ENCODE assay signal across 8 mouse cellular contexts in the genomic region with DNA sequence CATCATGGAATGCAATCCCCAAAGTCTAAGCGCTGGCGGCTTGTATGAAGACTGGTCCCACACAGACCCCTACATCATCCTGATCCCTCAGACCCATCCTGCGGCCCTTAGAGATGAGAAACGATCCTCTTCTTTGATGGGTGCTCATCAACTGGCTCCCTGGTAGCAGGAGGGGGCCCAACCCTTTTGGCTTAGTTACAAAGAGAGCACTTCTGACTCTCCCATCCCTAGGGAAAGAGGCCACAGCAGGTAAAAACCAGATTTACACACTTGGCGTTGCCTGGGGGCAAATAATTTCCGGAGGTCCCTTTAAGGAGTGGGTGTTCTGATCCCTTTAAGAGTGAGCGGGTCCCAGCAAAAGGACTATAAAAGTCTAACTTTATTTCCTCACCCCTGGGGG. TPM values are rescaled to one million over a fixed set of nuclear protein-coding genes. Genes with fewer than 3 reads are reported as not detected.
DNase-seq lines count a peak whose midpoint lies in the region; ATAC-seq and TF ChIP-seq lines count a peak whose summit lies in the region.

No protein-coding gene starts in this region.

- H3K4me1 ChIP-seq in heart, embryonic 12.5 days (replicated peaks) = peaks cover 29% of the 10 kb centered on the region
- peaks cover 78% of the 10 kb centered on the region for H3K4me1 ChIP-seq in G1E (ENCODE audit: insufficient read depth, low read depth, low read length)
- H3K4me1 ChIP-seq in forebrain, postnatal 0 days (ENCODE audit: insufficient read depth) = peaks cover 22% of the 10 kb centered on the region

- TF ChIP-seq CTCF in G1E (IDR thresholded peaks at IDR 0.05; ENCODE audit: low read depth, low read length) = no peak
- no peak for TF ChIP-seq CTCF in forebrain, postnatal 0 days (IDR thresholded peaks at IDR 0.05; ENCODE audit: low read depth)

- H3K27ac ChIP-seq in heart, embryonic 12.5 days (ENCODE audit: poor library complexity, severe bottlenecking) = no peak overlapping the region
- H3K27ac ChIP-seq in forebrain, postnatal 0 days (ENCODE audit: low read depth, low read length) = no peak overlapping the region
- no peak overlapping the region for H3K27ac ChIP-seq in macrophage

- H3K36me3 ChIP-seq in heart, embryonic 12.5 days = no peaks in the 10 kb centered on the region
- H3K36me3 ChIP-seq in G1E (replicated peaks) (peaks cover 3% of the 10 kb centered on the region), macrophage (ENCODE audit: inconsistent target) (no peaks in the 10 kb centered on the region)
- H3K36me3 ChIP-seq in forebrain, postnatal 0 days (ENCODE audit: insufficient read depth) = no peaks in the 10 kb centered on the region

- ATAC-seq in heart, embryonic 12.5 days (ENCODE audit: insufficient number of reproducible peaks, low FRiP score) = no peak
- ATAC-seq in G1E (ENCODE audit: extremely low read depth, insufficient number of reproducible peaks, low FRiP score, poor library complexity, severe bottlenecking) = no peak
- no peak for ATAC-seq in forebrain, postnatal 0 days
- ATAC-seq in frontal cortex, adult (ENCODE audit: low TSS enrichment) = no peak

- peaks cover 78% of the 10 kb centered on the region for H3K27me3 ChIP-seq in heart, embryonic 12.5 days (replicated peaks)
- peaks cover 25% of the 10 kb centered on the region; the same call in 1 of the 2 replicates for H3K27me3 ChIP-seq in G1E (ENCODE audit: insufficient read depth, low read length)
- peaks cover 57% of the 10 kb centered on the region for H3K27me3 ChIP-seq in forebrain, postnatal 0 days (ENCODE audit: insufficient read depth, low read length)

- no peak overlapping the region for H3K9ac ChIP-seq in heart, embryonic 12.5 days
- peak overlapping the region; percentile 40; the same call in 1 of the 2 replicates for H3K9ac ChIP-seq in forebrain, postnatal 0 days

- H3K9me3 ChIP-seq in heart, embryonic 12.5 days (replicated peaks) = no peaks in the 10 kb centered on the region
- no peaks in the 10 kb centered on the region for H3K9me3 ChIP-seq in G1E (replicated peaks)
- no peaks in the 10 kb centered on the region for H3K9me3 ChIP-seq in forebrain, postnatal 0 days (ENCODE audit: low read length)

- H3K79me2 ChIP-seq in macrophage (ENCODE audit: inconsistent target) = no peaks in the 10 kb centered on the region

- peak overlapping the region; percentile 92 for H3K4me2 ChIP-seq in heart, embryonic 12.5 days
- peak overlapping the region; percentile 90 for H3K4me2 ChIP-seq in forebrain, postnatal 0 days (ENCODE audit: low read depth)

- no peak for DNase-seq in heart, adult 9 months (ENCODE audit: low spot score in 2 of 2)
- DNase-seq in G1E (ENCODE audit: low spot score) = no peak
- no peak for DNase-seq in forebrain, postnatal 0 days
- DNase-seq in right cerebral cortex, adult 2 months (ENCODE audit: low spot score in 2 of 2) = no peak
- DNase-seq in layer of hippocampus, postnatal 10 days (ENCODE audit: low spot score in 2 of 2) = no peak

- peak overlapping the region; percentile 55 for H3K4me3 ChIP-seq in heart, embryonic 12.5 days
- H3K4me3 ChIP-seq in G1E (ENCODE audit: low read depth, low read length) = peak overlapping the region; percentile 74
- peak overlapping the region; percentile 42 for H3K4me3 ChIP-seq in forebrain, postnatal 0 days (ENCODE audit: low read depth, low read length)
- peak overlapping the region; percentile 41; the same call in 1 of the 2 replicates for H3K4me3 ChIP-seq in macrophage (ENCODE audit: inconsistent target)

- 3% methylated on average over 7 of the region's 7 CpGs for WGBS in heart, embryonic 12.5 days
- 3% methylated on average over 7 of the region's 7 CpGs for WGBS in forebrain, postnatal 0 days
- 24% methylated on average over 7 of the region's 7 CpGs for WGBS in macrophage (ENCODE audit: missing documents)

RNA-seq across cellular contexts. Expression of gene Bahd1, which starts 2.8 kb away (rescaled TPM):
- 4.5 and 4.8 TPM in 2 replicates for polyA plus RNA-seq in heart, embryonic 12.5 days (2016; fragmentation: Nextera tagmentation; extraction: Ambion mirVana)
- total RNA-seq in G1E (2014; fragmentation: Nextera tagmentation) = 38.2 and 53.9 TPM in 2 replicates
- total RNA-seq in G1E (2017) = 11.0 and 12.5 TPM in 2 replicates
- polyA plus RNA-seq in G1E (2012) = 135 and 153 TPM in 2 replicates
- 18.0 and 19.9 TPM in 2 replicates for total RNA-seq in forebrain, postnatal 0 days (2014; rRNA removed)
- 4.6 and 5.1 TPM in 2 replicates for polyA plus RNA-seq in forebrain, postnatal 0 days (2015; fragmentation: Nextera tagmentation; extraction: Ambion mirVana)
- total RNA-seq in macrophage (2018; cell fraction: chromatin; rRNA removed) = 10 to 100 TPM in 25 of 26 experiments, 1 to 10 TPM in 1; 8.2 to 57.9 (median 25.1) TPM
- 10 to 100 TPM; 26.9 to 67.1 (median 40.2) TPM for total RNA-seq in macrophage (2018; cell fraction: cytosol; rRNA removed)
- 10 to 100 TPM; 16.1 to 56.5 (median 38.2) TPM for total RNA-seq in macrophage (2018; cell fraction: nucleus; rRNA removed)
- 20.7 to 31.5 TPM (median 27.2 TPM) in 3 replicates for polyA plus RNA-seq in macrophage (2018)
- 10 to 100 TPM; 36.6 to 43.1 TPM for total RNA-seq in layer of hippocampus, postnatal 10 days (2021)

RNA-seq across cellular contexts. Expression of gene Chst14, which starts 28.9 kb away (rescaled TPM):
- polyA plus RNA-seq in heart, embryonic 12.5 days (2016; fragmentation: Nextera tagmentation; extraction: Ambion mirVana) = 23.9 and 25.4 TPM in 2 replicates
- total RNA-seq in G1E (2014; fragmentation: Nextera tagmentation) (2.5 and 4.3 TPM in 2 replicates), G1E (2017) (1.2 and 1.3 TPM in 2 replicates)
- polyA plus RNA-seq in G1E (2012) (4.9 and 7.0 TPM in 2 replicates), macrophage (2018) (17.8 to 32.1 TPM (median 29.0 TPM) in 3 replicates)
- total RNA-seq in forebrain, postnatal 0 days (2014; rRNA removed) = 2.9 and 4.0 TPM in 2 replicates
- polyA plus RNA-seq in forebrain, postnatal 0 days (2015; fragmentation: Nextera tagmentation; extraction: Ambion mirVana) = 3.6 and 3.9 TPM in 2 replicates
- total RNA-seq in macrophage (2018; cell fraction: chromatin; rRNA removed) = 10 to 100 TPM in 7 of 26 experiments, 1 to 10 TPM in 18, under 1 TPM in 1; 0.95 to 17.3 (median 4.4) TPM
- 10 to 100 TPM; 14.7 to 54.2 (median 30.2) TPM for total RNA-seq in macrophage (2018; cell fraction: cytosol; rRNA removed)
- total RNA-seq in macrophage (2018; cell fraction: nucleus; rRNA removed) = 10 to 100 TPM in 25 of 26 experiments, 1 to 10 TPM in 1; 8.6 to 58.0 (median 32.0) TPM
- 1 to 10 TPM; 2.5 to 3.5 TPM for total RNA-seq in layer of hippocampus, postnatal 10 days (2021)

RNA-seq across cellular contexts. Expression of gene Ivd, which starts 35.6 kb away (rescaled TPM):
- 68.2 and 68.7 TPM in 2 replicates for polyA plus RNA-seq in heart, embryonic 12.5 days (2016; fragmentation: Nextera tagmentation; extraction: Ambion mirVana)
- total RNA-seq in G1E (2014; fragmentation: Nextera tagmentation) (13.4 and 18.5 TPM in 2 replicates), G1E (2017) (22.2 and 25.4 TPM in 2 replicates)
- polyA plus RNA-seq in G1E (2012) (11.4 and 11.5 TPM in 2 replicates), macrophage (2018) (20.1 to 26.7 TPM (median 23.1 TPM) in 3 replicates)
- 49.0 and 50.5 TPM in 2 replicates for total RNA-seq in forebrain, postnatal 0 days (2014; rRNA removed)
- polyA plus RNA-seq in forebrain, postnatal 0 days (2015; fragmentation: Nextera tagmentation; extraction: Ambion mirVana) = 42.9 and 45.8 TPM in 2 replicates
- total RNA-seq in macrophage (2018; cell fraction: chromatin; rRNA removed) = 100 to 1,000 TPM in 14 of 26 experiments, 10 to 100 TPM in 12; 18.1 to 199 (median 101) TPM
- total RNA-seq in macrophage (2018; cell fraction: cytosol; rRNA removed) = 10 to 100 TPM; 11.7 to 22.6 (median 17.4) TPM
- 100 to 1,000 TPM in 1 of 26 experiments, 10 to 100 TPM in 24, 1 to 10 TPM in 1; 8.3 to 104 (median 47.5) TPM for total RNA-seq in macrophage (2018; cell fraction: nucleus; rRNA removed)
- total RNA-seq in layer of hippocampus, postnatal 10 days (2021) = 100 to 1,000 TPM in 1 of 2 experiments, 10 to 100 TPM in 1; 76.5 to 102 TPM
